Mouse (Mus musculus): ENCODE data around the gene Podxl.

Gene Podxl

DNA sequence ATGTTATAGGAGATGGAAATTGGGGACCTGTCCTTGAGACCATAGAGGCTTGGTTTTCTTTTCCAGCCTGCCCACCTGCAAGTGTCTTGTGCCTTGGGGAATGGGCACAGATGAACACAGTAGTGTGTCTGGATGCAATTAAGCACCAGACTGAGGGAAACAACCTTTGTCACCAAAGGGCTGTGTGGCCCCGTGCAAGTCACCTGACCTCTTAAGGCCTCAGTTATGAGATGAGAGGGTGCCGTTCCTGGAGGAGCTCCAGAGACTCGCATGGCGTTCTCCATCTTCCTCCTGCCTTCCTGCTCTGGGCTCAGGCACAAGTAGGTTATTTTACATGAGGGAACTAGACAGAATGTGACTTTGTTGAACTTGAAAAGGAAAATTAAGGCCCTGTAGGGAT lies 41.3 kb downstream of the Podxl start:
- no peak for DNase-seq

DNA sequence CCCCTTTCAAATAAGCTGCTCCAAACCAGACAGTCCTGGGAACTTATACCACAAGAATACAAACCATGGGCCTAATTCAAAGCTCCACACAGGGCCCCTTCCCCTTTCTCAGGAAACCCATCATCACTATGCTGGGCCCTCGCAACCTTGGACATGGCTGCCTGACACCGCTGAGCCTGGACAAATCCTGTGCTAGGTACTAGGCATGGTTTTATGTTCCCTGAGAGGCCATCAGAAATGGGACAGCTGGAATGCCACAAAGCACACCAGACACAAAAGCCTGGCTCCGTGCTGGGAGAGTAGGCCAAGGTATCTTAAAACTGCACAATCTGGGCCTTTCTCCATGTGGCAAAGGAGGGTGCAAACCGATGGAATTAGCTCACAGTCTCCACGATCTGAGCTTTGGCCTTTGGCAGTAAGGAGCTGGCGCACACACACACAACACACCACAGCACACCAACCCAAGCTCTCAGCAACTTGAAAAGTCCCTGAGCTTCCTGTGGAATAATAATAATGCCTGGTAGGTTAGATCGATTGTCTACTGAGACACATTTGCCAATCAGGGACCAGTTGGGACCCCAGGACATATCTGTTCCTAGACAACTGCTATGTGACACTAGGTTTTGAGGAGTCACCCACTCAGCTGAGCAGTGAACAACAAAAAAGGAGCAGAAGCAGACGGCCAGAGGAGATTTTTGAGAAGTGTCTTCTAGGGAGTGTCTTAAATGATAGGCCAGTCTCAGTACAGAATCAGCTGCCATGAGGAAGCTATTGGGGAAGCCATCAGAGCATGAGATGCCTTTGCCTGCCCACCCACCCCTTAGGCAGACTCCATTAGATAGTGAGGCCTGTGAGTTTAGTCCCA lies 42.1 kb downstream of the Podxl start:
- no peak for DNase-seq

DNA sequence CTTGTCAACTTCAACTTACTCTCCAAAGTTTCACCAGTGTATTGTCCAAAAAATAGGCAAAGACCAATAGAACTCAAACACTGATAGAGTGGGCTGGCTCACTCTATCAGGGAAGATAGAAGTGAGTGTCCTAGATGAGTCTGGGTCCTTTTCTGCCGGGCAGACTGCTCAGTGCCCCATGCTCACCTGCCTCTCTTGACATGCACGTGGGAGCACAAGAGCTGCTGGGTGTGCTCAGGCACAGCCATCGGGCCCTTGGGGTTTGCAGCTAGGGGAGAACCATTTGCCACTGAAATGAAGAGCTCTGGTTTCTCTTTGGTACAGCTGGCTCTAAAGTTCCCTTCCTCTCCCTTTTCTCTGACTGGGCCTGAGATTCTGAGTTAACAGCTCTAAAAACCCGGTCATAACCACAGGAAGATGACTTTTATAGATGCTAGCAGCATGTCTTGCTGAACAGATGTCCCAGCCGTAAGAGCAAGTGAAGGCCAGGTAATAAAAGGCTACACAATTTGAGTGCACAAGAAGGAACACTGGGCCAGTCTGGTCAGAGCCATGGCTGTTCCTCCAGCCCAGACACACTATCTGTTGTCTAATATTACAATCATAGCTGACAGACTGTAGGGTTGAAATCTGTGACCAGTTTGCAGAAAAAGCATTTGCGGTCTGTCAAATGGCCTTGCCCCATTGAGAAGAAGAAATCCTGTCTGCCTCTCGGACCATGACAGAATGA lies 43.1 kb downstream of the Podxl start:
- no peak for DNase-seq

DNA sequence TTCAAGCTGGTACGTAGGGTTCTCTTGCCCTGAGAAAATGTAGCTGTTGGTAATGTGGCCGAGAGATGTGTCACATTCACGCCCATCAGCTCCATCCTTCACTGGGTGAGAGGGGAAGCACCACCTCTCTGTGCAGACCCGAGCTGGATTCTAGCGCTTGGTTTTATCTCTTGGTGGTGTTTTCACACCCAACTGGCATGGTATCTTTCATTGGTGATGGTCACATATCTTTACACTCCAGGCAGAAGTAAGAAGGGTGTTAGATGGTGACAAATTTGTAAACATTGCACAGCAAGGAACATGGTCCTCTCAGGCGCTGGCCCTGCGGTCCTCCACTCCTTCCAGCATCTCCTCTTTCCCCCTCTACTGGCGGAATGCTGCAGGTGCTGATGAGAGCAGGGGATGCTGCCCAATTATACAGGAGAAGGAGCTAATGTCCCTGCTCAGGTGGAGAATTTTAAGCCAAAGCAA lies 44.7 kb downstream of the Podxl start:
- no peak for DNase-seq

DNA sequence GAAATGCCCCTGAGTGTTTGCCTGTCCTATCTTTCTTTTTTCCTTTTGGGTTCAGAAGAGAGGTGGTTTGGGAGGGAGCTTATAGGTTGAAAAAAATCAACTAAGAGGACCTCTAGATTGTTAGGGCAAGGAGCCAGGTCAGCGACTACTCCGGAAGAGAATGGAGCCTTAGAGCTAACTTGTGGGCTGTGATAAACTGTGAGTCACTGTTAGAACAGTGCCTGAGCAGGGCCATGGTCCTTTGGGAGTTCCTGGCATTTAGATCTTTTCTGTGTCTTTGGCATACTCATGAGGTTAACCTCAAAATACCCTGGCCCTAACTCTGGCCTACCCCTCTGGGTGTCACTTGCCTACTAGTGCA lies 45.5 kb downstream of the Podxl start:
- DNase-seq: no peak

DNA sequence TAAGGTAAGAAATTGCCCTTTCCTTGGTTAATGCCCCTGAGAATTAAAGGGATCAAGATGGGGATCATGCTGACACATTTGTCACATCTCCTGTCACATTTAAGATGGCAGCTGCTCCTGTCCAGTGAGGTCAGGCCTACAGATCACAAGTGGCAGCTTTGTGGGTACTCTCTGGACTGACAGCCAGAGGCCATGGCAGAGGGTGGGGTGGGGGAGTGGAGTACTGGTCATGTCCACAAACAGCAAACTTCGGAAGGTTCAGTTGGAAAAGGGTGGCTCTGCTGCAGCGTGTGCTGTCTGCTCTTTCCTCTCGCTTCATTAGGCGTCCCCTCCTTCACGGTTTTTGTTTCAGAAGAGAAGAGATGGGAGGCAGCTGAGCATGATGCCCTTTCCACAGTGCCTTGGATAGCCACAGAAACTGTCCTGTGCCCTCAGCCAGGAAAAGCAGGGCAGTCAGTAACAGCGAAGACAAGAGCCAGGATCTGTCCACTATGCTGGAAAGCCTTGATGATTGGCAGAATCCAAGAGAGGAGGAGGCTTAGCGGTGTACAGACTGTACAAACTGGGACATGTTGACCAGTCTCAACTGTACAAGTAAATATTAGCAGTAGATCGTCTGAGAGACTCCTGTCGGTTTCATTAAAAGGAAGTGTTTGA lies 46.0 kb downstream of the Podxl start:
- no peak for DNase-seq

DNA sequence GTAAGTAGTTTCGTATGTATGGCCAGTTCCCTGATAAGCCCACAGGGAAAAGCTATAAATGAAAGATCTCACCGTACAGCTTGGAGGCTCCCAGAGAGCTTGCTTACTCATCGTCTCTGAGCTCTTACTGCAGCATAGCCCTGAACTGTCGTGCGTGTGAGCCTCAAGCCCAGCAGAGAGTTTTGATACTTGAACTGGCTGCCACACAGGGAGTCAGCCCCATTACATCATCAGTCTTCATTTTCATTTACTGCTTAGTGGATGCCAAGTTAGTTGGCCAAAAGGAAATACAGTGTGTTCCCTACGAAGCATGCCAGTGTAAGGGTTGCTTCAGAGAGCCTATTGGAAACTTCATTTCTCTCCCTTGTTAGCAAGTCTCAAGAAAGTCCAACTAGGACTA lies 50.1 kb downstream of the Podxl start:
- DNase-seq: no peak

DNA sequence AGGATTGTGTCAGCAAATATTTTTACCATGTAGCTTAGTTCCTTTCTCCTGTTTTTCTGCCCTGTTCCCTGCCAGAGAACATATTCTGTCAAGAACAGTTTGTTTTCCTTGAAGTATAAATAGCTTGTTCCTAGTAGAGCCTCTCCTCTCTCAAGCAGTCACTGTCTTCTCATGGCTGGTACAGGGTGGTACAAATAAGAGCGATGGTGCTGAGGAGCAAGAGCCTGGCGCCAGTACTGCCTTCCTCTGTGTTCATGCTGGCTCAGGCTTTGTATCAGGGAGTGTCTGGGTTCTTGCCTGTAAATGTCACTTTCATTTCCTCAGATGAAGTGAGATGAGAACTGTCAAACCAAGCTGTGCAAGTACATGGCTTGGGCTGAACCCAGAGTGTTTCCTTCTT lies 61.2 kb downstream of the Podxl start:
- no peak for DNase-seq

DNA sequence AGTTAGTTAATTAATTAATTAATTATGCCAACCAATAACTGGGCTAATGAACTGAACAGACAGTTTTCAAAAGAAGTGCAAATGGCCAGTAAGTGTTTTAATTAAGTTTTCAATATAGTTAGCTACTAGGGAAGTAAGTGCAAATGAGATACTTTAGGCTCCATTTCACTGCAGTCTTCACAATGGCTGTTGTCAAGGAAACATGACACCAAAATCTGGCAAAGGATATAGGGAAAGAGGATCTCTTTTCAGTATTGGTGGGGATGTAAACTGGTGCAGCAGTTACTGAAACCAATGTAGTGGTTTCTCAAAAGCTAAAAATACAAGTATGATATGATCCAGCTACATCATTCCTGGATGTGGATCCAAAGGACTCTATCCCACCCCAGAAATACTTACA lies 63.1 kb downstream of the Podxl start:
- DNase-seq: no peak

DNA sequence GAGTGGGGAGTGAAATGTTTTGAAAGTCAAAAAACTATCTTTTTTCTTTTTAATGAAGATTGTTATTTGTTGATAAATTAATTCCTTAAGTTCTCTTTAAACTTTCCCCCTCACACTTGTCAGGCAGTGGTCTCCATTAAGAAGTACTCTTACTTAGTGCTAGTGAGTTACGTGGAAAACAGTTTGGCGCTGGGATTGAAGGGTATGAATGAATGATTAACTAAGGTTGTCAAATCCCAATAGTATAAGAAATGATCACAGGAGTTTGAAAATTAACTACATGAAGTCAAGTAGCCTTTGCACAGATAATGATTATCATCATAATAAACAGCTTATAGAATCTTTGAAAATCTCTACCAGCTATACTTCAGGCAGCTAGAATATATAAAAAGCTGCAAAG lies 63.5 kb downstream of the Podxl start:
- no peak for DNase-seq

DNA sequence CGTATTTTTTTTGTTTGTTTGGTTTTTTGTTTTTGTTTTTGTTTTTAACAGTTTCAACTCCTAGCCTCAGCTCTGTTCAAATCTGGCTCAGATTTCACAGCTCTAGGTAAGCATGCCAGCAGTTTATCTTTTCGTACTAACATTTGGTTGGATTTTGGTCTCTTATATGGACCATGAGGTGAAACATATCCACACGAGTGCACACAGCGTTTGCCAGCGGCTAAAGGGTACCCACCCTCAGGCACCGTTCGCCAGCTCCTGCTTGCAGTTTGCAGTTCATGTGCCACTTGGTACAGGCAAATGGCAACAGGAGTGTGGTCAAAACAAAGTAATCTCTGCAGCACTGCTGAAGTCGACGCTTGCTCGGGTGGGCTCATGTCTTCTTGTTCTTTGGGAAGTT lies 63.9 kb downstream of the Podxl start:
- no peak for DNase-seq

DNA sequence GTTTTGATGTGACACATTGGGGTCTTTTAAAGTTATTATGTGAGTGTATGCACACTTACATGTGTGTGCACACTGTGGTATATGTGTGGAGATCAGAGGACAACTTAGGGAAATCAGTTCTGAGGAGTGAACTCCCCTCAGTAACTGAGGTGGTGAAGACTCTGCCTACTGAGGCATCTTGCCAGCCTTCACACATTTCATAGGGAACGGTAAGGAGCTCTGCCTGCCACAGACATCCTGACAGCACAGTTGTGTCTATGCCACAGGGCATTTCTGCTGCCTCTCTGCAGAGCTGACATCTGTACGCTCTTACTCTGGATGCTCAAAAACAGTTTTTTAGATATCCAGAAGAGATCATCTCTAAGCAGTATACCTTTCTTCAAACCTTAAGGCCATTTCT lies 67.6 kb downstream of the Podxl start:
- DNase-seq: no peak

DNA sequence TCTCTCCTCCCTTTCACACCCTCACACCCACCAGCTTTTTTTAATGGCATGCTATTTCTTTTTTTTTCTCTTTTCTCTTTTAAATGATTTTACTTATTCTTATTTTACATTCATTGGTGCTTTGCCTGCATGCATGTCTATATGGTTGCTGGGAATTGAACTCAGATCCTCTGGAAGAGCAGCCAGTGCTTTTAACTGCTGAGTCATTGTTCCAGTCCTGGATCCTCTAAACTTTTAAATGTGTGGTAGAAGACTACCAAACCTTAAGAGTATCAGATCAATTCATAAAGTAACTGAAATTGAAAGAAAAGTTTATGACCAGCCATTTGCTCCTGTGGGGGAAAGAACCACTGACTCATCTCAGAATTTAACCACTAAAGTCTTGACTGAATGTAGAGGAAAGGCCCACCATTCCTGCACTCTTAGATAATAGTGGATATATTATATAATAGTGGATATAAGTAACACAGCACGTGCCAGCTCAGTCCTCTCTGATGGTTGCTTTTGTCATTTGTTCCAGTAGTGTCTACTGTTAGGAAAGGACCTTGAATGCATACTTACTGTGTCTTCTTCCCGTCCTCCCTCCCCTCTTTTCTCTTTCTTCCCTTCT lies 68.6 kb downstream of the Podxl start:
- no peak for DNase-seq

DNA sequence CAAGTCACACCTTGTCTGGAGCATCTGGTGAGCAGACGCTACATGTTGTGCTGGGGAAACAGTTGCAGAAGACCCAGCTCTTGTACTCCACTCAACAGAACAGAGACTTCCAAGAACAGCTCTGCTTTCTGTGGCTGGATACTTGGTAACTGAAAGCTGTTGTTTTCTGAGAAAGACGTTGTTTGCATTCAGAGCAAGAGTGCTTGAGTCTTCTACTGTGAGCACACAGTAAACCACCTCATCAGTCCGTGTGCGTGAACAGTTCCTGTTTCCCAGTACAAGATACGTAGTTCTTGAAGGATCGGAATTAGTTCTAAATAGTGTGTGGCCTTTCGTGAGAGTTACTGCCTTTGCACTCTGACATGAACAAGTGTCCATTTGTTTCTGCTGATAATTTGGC lies 73.8 kb downstream of the Podxl start:
- no peak for DNase-seq

DNA sequence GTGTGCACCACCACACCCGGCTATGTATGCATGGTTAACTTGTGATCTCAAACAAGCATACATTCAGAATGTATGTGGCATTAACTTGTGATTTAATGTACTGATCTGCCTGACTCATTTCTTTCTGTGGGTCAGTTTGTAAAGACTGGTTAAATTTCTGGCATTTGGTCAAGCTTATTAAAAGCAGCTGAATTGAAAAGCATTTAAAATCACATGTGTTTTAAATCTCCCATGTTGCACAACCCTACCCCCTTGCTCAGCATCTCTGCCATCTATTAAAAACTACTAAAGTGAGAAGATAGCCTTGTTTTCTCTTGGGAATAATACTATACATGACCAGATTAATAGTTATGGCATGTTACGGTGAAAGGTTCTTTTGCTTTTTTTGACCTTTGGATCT lies 77.2 kb downstream of the Podxl start:
- DNase-seq: no peak

DNA sequence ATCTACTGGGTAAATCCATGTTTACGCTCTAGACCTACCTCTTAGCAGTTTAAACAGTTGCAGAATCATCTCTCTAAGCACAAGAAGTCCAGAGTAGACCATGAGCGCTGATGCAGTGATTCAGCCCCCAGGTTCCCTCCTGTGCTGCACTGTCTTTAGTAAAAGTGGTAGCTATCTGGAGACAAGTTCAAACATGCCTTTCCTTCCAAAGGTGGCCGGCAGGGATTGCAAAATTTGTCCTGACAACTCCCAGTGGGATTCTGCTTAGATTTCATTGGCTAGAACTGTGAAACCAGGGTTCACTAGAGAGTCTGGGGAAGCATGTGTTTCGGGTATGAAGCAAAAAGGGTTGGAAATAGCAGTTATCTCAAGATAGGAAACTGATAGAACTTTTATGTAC lies 83.8 kb downstream of the Podxl start:
- no peak for DNase-seq

DNA sequence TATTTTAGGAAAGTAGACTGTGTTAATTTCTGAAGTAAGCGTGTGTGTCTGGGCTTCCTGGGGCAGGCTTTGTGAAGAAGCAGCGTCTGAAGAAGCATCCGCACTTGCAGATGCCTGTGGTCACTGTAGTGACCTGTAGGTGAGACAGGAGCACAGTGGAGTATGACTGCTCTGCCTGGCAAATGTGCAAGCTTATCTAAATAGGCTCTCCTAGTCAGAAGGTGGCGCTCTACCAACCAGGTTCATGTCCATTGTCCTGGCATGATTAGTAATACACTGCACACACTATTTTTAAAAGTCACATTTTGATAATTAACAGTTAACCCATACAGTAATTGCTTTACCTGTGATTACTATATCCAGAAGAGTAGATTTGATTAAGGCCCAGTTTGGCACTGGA lies 85.6 kb downstream of the Podxl start:
- no peak for DNase-seq

Measured in thymus, postnatal 14 days (tissue).